Mouse (Mus musculus) midbrain, embryonic 10.5 days (tissue): Measurements from ENCODE around the gene Stx8. TPM values are rescaled to one million over a fixed set of nuclear protein-coding genes. Genes with fewer than 3 reads are reported as not detected.

Experiments
- DNase-seq: peaks from one replicate; pipeline ENCODE4 v3.0.0-alpha.2; 2017; ENCODE audit warnings: low spot score
- H3K27ac ChIP-seq: fragments of 300-500 bp; sonication (generic); replicated peaks from 2 replicates; pipeline ENCODE4 v1.5.1; 2016; ENCODE audit warnings: mild to moderate bottlenecking
- H3K27me3 ChIP-seq: fragments of 300-500 bp; sonication (generic); 2 replicates; pipeline ENCODE4 v1.6.1; 2016; ENCODE audit warnings: low read depth, mild to moderate bottlenecking; ENCODE audit not compliant: poor library complexity, severe bottlenecking
- H3K36me3 ChIP-seq: fragments of 300-500 bp; sonication (generic); 2 replicates; pipeline ENCODE4 v1.6.1; 2016; ENCODE audit warnings: mild to moderate bottlenecking, moderate library complexity
- H3K4me1 ChIP-seq: fragments of 300-500 bp; sonication (generic); 2 replicates; pipeline ENCODE4 v1.6.1; 2016
- H3K4me3 ChIP-seq: fragments of 300-500 bp; sonication (generic); 2 replicates; pipeline ENCODE4 v1.5.1; 2016; ENCODE audit warnings: mild to moderate bottlenecking, moderate library complexity
- H3K9me3 ChIP-seq: fragments of 300-500 bp; sonication (generic); replicated peaks from 2 replicates; pipeline ENCODE4 v1.6.1; 2016; ENCODE audit warnings: mild to moderate bottlenecking
- WGBS: fragments of 180-500 bp; shearing (Covaris S2); methylation state at CpG from one replicate; pipeline ENCODE4 v1.1.7; 2016; 5-methylcytosine and 5-hydroxymethylcytosine counted together
- polyA plus RNA-seq: library from polyadenylated mRNA; unstranded; fragments of >200 nt; fragmentation: Nextera tagmentation; extraction: Ambion mirVana; gene quantifications from 2 replicates; pipeline ENCODE4 v1.2.1, GENCODE M21; 2016

The Stx8 gene
- polyA plus RNA-seq, 1 experiment from 2014 or later, result 47.0 TPM

DNA sequence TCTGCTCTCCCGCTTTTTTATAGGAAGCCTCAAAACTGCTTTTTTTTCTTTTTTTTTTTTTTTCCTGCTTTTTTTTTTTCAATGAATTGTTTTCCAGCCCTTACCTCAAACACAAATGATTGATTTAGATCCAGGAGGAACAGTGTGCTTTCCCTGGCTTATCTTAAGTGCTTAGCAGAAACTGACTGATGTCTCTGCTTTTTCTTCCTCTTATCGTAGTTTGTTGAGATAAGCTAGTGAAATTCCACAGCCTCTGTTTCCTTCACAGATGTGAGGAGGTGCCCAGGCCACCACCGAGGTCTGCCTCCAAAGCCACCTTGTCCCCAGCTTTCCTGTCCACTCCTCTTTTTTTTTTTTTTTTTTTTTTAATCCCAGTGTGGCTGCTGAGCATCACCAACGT is 150.2 kb downstream of the Stx8 start:
- Histone ChIP-seq H3K4me3 (no peak overlapping the region), H3K27ac (peak overlapping the region; percentile 6), H3K36me3 (no peaks in the 10 kb centered on the region), H3K9me3 (no peaks in the 10 kb centered on the region), H3K4me1 (peaks cover 49% of the 10 kb centered on the region), H3K27me3 (peaks cover 10% of the 10 kb centered on the region; the same call in 1 of the 2 replicates)
- 65% methylated on average over 4 of the region's 4 CpGs for WGBS
- DNase-seq, result no peak

DNA sequence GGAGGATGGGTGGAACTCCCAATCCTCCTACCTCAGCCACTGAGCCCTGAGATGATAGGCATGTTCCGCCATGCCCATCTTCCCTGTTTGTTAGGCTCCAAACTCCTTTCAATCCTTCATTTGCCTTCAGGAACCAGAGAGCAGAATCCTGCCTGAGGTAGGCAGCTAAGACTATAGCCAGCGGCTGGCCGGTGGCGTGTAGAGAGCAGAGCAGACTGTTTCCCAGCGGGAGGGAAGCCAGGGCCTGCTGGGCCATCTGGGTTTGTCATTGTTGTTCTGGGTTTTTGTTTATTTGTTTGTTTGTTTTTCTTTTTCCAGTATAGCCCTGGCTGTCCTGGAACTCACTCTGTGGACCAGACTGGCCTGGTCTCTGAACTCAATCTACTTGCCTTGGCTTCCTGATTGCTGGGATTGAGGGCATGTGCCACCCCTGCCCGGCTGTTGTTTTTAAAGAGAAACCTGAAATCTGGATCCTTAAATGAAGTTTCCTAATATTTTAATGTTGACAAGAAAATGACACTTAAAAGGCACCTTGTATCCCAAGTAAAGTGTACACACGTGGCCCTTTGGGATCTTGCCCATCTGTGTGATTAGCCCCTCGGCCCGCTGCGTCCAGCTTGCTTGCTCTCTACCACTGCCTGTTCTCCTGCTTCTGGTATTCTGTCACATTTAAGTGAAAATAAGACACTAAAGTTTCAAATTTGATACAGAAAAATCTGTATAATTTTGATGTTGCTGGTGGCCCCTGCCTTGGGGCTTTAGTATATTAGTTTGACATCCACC is 152.1 kb downstream of the Stx8 start:
- peaks cover 62% of the 10 kb centered on the region for H3K4me1 ChIP-seq
- H3K4me3 ChIP-seq, result no peak overlapping the region
- peaks cover 10% of the 10 kb centered on the region; the same call in 1 of the 2 replicates for H3K27me3 ChIP-seq
- no peaks in the 10 kb centered on the region for H3K36me3 ChIP-seq
- no peaks in the 10 kb centered on the region for H3K9me3 ChIP-seq
- peak overlapping the region; percentile 38 for H3K27ac ChIP-seq
- WGBS, result 89% methylated on average over 10 of the region's 10 CpGs
- DNase-seq, result no peak

DNA sequence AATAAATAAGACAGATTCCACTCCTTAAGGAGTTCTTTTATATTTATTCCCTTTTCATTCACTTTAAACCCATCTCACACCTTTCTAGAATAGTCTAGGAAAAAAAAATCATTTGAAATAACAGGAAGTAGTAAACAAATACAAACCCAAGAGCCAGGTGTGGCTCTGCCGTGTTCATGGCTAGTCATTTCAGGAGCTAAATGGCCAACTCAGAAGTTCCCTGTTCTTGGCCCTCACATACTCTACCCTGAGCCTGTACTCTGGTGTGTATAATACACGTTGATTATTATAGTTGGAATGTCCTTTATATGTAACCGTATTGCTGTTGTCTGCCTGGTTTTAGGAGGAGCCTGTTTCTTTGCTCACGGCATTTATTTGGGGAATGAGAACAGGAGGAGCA is 152.7 kb downstream of the Stx8 start:
- 86% methylated on average over 4 of the region's 4 CpGs for WGBS
- H3K36me3 ChIP-seq, result no peaks in the 10 kb centered on the region
- H3K9me3 ChIP-seq, result no peaks in the 10 kb centered on the region
- peaks cover 58% of the 10 kb centered on the region for H3K4me1 ChIP-seq
- no peak for DNase-seq
- H3K27me3 ChIP-seq, result peaks cover 10% of the 10 kb centered on the region; the same call in 1 of the 2 replicates
- H3K27ac ChIP-seq, result no peak overlapping the region; the same call in 1 of the 2 replicates
- H3K4me3 ChIP-seq, result no peak overlapping the region

DNA sequence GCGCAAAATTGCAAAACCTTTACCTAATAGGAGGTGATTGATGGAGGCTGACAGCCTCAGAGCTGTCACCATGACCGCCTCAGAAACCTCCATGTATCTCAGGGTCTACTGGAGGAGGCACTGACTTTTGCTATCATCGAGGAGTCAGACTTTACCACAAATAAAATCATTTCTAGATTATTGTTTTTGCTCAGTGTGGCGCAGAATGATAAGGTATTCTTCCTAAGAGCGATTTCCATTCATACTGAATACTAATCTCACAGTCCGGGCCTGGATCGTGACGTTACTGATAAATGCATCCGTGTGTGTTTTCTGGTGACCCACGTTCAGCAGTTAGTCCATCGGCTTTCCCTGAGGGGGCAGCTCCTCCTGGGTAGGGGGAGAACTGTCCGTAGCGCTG is 153.1 kb downstream of the Stx8 start:
- DNase-seq, result no peak
- H3K4me3 ChIP-seq, result no peak overlapping the region
- peaks cover 53% of the 10 kb centered on the region for H3K4me1 ChIP-seq
- no peaks in the 10 kb centered on the region for H3K36me3 ChIP-seq
- no peaks in the 10 kb centered on the region for H3K9me3 ChIP-seq
- H3K27ac ChIP-seq, result no peak overlapping the region; the same call in 1 of the 2 replicates
- H3K27me3 ChIP-seq, result peaks cover 10% of the 10 kb centered on the region; the same call in 1 of the 2 replicates
- WGBS, result 89% methylated on average over 13 of the region's 13 CpGs

DNA sequence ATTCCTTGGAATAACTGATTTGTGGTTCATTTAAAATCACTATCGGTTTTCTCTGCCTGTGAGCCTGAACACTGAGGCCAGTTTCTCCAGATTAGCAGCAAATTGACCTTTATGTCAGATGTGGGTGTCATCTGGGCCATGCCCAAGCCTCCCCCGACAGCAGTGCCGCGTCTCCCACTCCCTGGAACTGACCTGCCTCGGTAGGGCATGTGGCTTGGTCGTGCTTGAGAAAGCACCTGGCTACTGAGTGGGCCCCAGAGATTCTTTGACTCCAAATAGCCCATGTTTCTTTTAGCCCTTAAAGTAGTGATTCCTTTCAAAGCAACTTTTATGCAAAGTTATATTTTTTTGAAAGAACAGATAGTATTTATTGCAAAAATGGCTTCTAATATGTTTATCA is 155.3 kb downstream of the Stx8 start:
- 21% methylated on average over 6 of the region's 6 CpGs for WGBS
- Histone ChIP-seq H3K27ac (peak overlapping the region; percentile 73), H3K4me3 (no peak overlapping the region), H3K27me3 (peaks cover 10% of the 10 kb centered on the region; the same call in 1 of the 2 replicates), H3K36me3 (no peaks in the 10 kb centered on the region), H3K4me1 (peaks cover 46% of the 10 kb centered on the region), H3K9me3 (no peaks in the 10 kb centered on the region)
- no peak for DNase-seq

DNA sequence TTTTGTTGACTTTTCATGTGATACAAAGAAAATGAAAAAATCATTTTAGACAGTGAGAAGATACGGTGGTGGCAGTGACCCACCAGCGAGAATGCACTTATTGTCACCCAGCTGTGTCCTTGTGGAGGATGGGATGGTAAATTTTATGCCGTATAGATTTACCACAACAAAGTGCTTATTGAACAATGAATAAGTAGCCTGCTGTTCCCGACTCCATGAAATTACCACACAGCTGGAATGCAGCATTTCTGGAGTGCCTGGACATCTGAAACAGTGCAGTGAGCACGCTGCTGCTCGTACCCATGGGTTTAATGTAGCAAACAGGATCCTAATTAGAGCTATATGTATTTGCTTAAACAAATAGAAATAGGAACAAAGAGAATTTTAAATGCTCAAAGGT is 155.7 kb downstream of the Stx8 start:
- 29% methylated on average over 6 of the region's 6 CpGs for WGBS
- H3K4me1 ChIP-seq, result peaks cover 42% of the 10 kb centered on the region
- H3K27me3 ChIP-seq, result peaks cover 10% of the 10 kb centered on the region; the same call in 1 of the 2 replicates
- H3K9me3 ChIP-seq, result no peaks in the 10 kb centered on the region
- H3K27ac ChIP-seq, result peak overlapping the region; percentile 28; the same call in 1 of the 2 replicates
- no peak for DNase-seq
- H3K4me3 ChIP-seq, result no peak overlapping the region
- no peaks in the 10 kb centered on the region for H3K36me3 ChIP-seq

DNA sequence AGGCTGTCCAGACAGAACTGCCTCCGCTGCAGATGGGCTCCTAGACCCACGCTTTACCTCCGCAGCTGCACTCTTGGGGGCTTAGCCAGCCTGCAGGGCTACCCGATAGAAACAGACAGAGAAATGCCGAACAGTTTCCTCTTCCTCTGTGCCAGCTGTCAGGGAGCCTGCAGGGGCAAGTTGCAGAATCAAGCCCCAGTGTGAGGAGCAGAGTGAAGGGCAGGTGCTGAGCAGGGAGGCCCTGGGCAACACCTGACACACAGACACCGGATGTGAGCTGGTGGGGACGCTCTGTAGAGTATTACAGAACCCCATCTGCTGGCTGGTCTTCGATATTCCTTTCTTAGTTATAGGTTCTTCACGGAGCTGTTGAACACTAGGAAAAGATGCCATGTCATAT is 160.1 kb downstream of the Stx8 start:
- WGBS, result 92% methylated on average over 9 of the region's 9 CpGs
- H3K27ac ChIP-seq, result no peak overlapping the region

DNA sequence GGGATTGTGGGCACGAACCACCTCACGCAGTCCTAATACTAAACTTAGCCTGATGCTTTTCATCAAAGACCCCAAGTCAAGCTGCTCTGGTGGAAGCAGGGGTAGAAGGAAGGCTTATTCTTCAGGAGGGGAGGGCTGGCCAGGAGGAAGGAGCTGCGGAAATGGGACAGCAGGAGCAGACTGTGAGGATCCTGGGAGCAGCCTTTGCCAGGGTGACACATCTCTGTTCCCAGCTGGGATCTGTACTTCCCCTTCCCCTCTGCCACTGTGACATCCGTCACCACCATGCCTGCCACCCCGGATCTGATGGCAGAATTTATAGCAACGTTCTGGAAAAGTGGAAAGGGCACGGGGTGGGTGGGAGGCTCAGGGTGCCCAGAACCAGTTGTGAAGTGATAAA is 168.5 kb downstream of the Stx8 start:
- Histone ChIP-seq H3K36me3 (no peaks in the 10 kb centered on the region; the same call in 1 of the 2 replicates), H3K4me3 (no peak overlapping the region), H3K9me3 (no peaks in the 10 kb centered on the region), H3K27ac (no peak overlapping the region), H3K27me3 (no peaks in the 10 kb centered on the region), H3K4me1 (peaks cover 23% of the 10 kb centered on the region)
- DNase-seq, result no peak
- WGBS, result 92% methylated on average over 7 of the region's 7 CpGs

More for the DNA sequence above, 160.1 kb downstream of the Stx8 start:
- no peak for DNase-seq
- no peaks in the 10 kb centered on the region for H3K36me3 ChIP-seq
- no peaks in the 10 kb centered on the region for H3K27me3 ChIP-seq
- no peaks in the 10 kb centered on the region for H3K9me3 ChIP-seq
- peaks cover 14% of the 10 kb centered on the region for H3K4me1 ChIP-seq
- H3K4me3 ChIP-seq, result no peak overlapping the region

DNA sequence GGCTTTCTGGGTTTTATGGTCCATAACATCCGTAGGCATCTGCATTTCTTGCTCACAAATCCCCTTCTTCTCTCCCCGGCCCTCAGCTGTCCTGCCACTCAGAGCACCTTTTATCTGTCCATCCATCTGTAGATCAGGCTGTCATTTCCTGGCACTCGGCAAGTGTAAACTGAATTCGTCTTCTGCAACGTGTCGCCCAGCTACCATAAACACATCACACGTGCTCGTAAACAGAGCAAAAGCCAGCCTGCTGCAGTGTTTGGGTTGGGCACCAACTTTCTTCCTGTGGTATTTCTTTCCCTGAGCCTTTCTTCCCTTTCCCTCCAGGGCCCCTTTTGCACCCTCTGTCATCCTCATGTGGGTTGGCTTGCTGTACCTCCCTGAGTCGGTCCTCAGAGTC is 169.4 kb downstream of the Stx8 start:
- Histone ChIP-seq H3K4me3 (no peak overlapping the region), H3K9me3 (no peaks in the 10 kb centered on the region), H3K36me3 (no peaks in the 10 kb centered on the region; the same call in 1 of the 2 replicates), H3K4me1 (peaks cover 23% of the 10 kb centered on the region), H3K27me3 (no peaks in the 10 kb centered on the region; the same call in 1 of the 2 replicates), H3K27ac (peak overlapping the region; percentile 46; the same call in 1 of the 2 replicates)
- WGBS, result 83% methylated on average over 9 of the region's 9 CpGs
- DNase-seq, result no peak

DNA sequence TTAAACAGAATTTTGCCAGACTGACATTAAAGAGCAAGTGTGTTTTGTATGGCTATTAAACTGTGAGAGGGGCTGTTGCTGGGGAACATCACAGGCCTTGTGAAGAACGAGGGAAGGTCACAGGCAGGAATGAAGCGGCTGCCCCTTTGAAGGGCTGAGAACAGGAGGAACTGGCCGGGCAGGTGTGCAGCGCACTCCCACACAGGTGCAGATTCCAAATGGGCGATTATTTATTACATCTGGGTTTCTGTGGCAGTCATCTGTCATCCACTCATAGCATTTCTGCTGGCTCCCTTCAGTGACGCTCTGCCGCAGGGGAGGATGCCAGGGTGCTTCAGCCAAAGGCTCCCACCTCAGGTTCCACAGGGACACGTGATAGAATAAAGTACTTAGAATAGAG is 170.7 kb downstream of the Stx8 start:
- H3K4me1 ChIP-seq, result peaks cover 23% of the 10 kb centered on the region
- H3K4me3 ChIP-seq, result no peak overlapping the region
- 91% methylated on average over 8 of the region's 8 CpGs for WGBS
- H3K27me3 ChIP-seq, result peaks cover under 1% of the 10 kb centered on the region; the same call in 1 of the 2 replicates
- H3K36me3 ChIP-seq, result no peaks in the 10 kb centered on the region; the same call in 1 of the 2 replicates
- peak overlapping the region; percentile 33; the same call in 1 of the 2 replicates for H3K27ac ChIP-seq
- DNase-seq, result no peak
- H3K9me3 ChIP-seq, result no peaks in the 10 kb centered on the region

DNA sequence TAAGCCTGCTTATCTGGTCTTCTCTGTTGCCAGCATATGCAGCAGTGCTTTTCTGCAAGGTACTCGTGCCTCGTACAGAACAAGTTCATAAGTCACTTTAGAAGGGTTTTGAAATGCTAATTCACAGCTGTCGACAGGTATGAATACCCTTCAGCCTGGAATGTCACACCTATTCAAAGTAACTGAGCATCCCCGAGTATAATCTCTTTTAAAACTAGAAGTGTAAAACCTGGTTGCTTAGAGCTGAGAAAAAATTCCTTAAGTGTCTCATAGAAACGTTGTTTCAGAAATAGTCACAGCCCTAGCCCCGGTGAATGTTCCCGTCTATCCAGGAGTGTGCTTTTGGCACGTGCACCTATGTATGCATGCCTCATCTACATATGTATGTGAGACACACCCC is 176.3 kb downstream of the Stx8 start:
- DNase-seq, result no peak
- Histone ChIP-seq H3K4me1 (peaks cover 56% of the 10 kb centered on the region), H3K27ac (no peak overlapping the region; the same call in 1 of the 2 replicates), H3K36me3 (no peaks in the 10 kb centered on the region), H3K27me3 (peaks cover 20% of the 10 kb centered on the region), H3K4me3 (no peak overlapping the region), H3K9me3 (no peaks in the 10 kb centered on the region)
- 49% methylated on average over 8 of the region's 8 CpGs for WGBS

DNA sequence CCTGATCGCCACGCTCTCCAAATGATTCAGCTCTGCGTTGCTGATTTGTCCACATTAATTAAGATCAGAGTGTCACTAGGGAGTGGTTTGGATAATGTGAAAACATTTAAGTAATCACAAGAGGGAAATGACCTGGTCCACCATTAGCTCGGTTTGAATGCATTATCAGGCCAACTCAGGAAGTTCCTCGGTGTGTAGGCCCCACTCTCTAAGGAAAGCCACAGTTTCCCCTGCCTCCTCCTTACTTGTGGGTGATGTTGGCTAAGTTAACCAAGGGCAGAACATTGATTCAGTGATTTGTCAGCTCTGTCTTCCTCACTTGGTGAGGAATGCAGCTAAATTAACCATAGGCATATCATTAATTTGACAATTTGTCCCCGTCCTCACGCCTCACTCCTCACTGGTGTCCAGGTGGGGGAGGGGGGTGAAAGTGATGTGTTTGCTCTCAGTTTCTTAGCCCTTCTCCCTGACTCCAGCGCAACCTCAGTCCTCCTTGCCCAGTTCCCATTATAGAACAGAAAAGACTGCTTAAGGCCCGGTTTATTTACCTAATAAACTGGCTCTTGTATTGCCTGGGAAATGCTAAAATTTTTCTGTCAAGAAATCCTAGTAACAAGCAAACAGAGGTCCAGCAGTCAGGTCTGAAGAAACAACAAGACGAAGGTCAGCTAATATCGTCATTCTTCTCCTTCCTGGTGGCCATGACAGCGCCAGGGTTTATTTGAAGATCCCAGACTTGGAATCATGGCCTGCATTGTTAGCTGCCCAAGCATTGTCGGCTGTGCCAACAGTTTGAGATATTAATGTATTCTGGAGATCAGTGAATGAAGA is 178.5 kb downstream of the Stx8 start:
- H3K36me3 ChIP-seq, result no peaks in the 10 kb centered on the region
- peaks cover 77% of the 10 kb centered on the region for H3K4me1 ChIP-seq
- DNase-seq, result peak; percentile 29
- 43% methylated on average over 13 of the region's 13 CpGs for WGBS
- H3K9me3 ChIP-seq, result no peaks in the 10 kb centered on the region
- peak overlapping the region; percentile 90 for H3K27ac ChIP-seq
- H3K27me3 ChIP-seq, result peaks cover 42% of the 10 kb centered on the region
- 0 out of 2 replicates have a peak overlapping the region, but pooled peaks have one; percentile 14 for H3K4me3 ChIP-seq
